Mouse (Mus musculus): ENCODE results near the gene Ifitm5. TPM values are rescaled to one million over a fixed set of nuclear protein-coding genes. Genes with fewer than 3 reads are reported as not detected.
A peak's percentile ranks its signal among the peaks of the same experiment; 100 is the strongest.

Ifitm5 gene
- polyA plus RNA-seq, 1 experiment from 2014 or later: 1.4 TPM

- H3K36me3 ChIP-seq: no peaks in the 10 kb centered on the region
- under 1% methylated on average over 49 of the region's 49 CpGs for WGBS
- H3K4me2 ChIP-seq: peak overlapping the region; percentile 85
- peak overlapping the region; percentile 58 for H3K9ac ChIP-seq
- H3K4me1 ChIP-seq (replicated peaks): peaks cover 20% of the 10 kb centered on the region
- peak; percentile 71; the same call in 1 of the 2 replicates for ATAC-seq (ENCODE audit: low read depth)
- H3K27ac ChIP-seq (replicated peaks): no peak overlapping the region
- no peaks in the 10 kb centered on the region for H3K9me3 ChIP-seq
- H3K27me3 ChIP-seq: peaks cover 80% of the 10 kb centered on the region
- peak overlapping the region; percentile 43 for H3K4me3 ChIP-seq
Measured at GRCm38 (mm10) chr7:140922398-140923069, 27.6 kb downstream of the Ifitm5 start.

GRCm38 (mm10) chr7:140921225-140921975, 28.7 kb downstream of the Ifitm5 start:
- Histone ChIP-seq H3K36me3 (no peaks in the 10 kb centered on the region), H3K9ac (no peak overlapping the region), H3K4me2 (peak overlapping the region; percentile 85; the same call in 1 of the 2 replicates), H3K4me1 (replicated peaks) (peaks cover 20% of the 10 kb centered on the region), H3K4me3 (peak overlapping the region; percentile 43; the same call in 1 of the 2 replicates), H3K27ac (replicated peaks) (no peak overlapping the region), H3K9me3 (no peaks in the 10 kb centered on the region), H3K27me3 (peaks cover 80% of the 10 kb centered on the region)
- WGBS: 30% methylated on average over 22 of the region's 22 CpGs
- ATAC-seq (ENCODE audit: low read depth): no peak

- Histone ChIP-seq H3K27ac (replicated peaks) (no peak within 1 kb of the TSS), H3K4me1 (replicated peaks) (peaks cover 20% of the 10 kb centered on the region), H3K9me3 (no peaks in the 10 kb centered on the region), H3K4me3 (no peak within 1 kb of the TSS), H3K4me2 (peak within 1 kb of the TSS; percentile 85; the same call in 1 of the 2 replicates), H3K36me3 (no peaks in the 10 kb centered on the region), H3K27me3 (peaks cover 74% of the 10 kb centered on the region), H3K9ac (no peak within 1 kb of the TSS)
- no peak for ATAC-seq (ENCODE audit: low read depth)
- WGBS: 85% methylated on average over 8 of the region's 8 CpGs
Measured at GRCm38 (mm10) chr7:140920418-140921029, 29.6 kb downstream of the Ifitm5 start, which contains the start of gene Nlrp6. Nlrp6 (plus strand) TSS chr7:140920902.

GRCm38 (mm10) chr7:140919911-140920310, 30.2 kb downstream of the Ifitm5 start:
- Histone ChIP-seq H3K9me3 (no peaks in the 10 kb centered on the region), H3K27me3 (peaks cover 68% of the 10 kb centered on the region), H3K9ac (no peak overlapping the region), H3K36me3 (no peaks in the 10 kb centered on the region), H3K4me3 (no peak overlapping the region), H3K4me2 (no peak overlapping the region), H3K27ac (replicated peaks) (no peak overlapping the region), H3K4me1 (replicated peaks) (peaks cover 20% of the 10 kb centered on the region)
- WGBS: 78% methylated on average over 4 of the region's 4 CpGs
- no peak for ATAC-seq (ENCODE audit: low read depth)

- no peaks in the 10 kb centered on the region for H3K36me3 ChIP-seq
- 89% methylated on average over 8 of the region's 8 CpGs for WGBS
- H3K9ac ChIP-seq: no peak overlapping the region
- H3K4me3 ChIP-seq: no peak overlapping the region
- H3K27me3 ChIP-seq: peaks cover 16% of the 10 kb centered on the region
- H3K4me2 ChIP-seq: no peak overlapping the region
- H3K4me1 ChIP-seq (replicated peaks): no peaks in the 10 kb centered on the region; the same call in 1 of the 2 replicates
- H3K27ac ChIP-seq (replicated peaks): no peak overlapping the region
- no peaks in the 10 kb centered on the region for H3K9me3 ChIP-seq
- no peak for ATAC-seq (ENCODE audit: low read depth)
Measured at GRCm38 (mm10) chr7:140914031-140914690, 35.9 kb downstream of the Ifitm5 start.

GRCm38 (mm10) chr7:140912846-140913482, 37.1 kb downstream of the Ifitm5 start:
- H3K27ac ChIP-seq (replicated peaks): no peak overlapping the region
- WGBS: 52% methylated on average over 5 of the region's 5 CpGs

GRCm38 (mm10) chr7:140912293-140912692, 37.8 kb downstream of the Ifitm5 start:
- H3K4me2 ChIP-seq: no peak overlapping the region
- WGBS: 77% methylated on average over 3 of the region's 3 CpGs
- H3K36me3 ChIP-seq: no peaks in the 10 kb centered on the region
- H3K27ac ChIP-seq (replicated peaks): no peak overlapping the region
- H3K9ac ChIP-seq: no peak overlapping the region
- no peak for ATAC-seq (ENCODE audit: low read depth)
- H3K9me3 ChIP-seq: no peaks in the 10 kb centered on the region
- peaks cover 5% of the 10 kb centered on the region for H3K4me1 ChIP-seq (replicated peaks)
- H3K4me3 ChIP-seq: no peak overlapping the region
- peaks cover 6% of the 10 kb centered on the region; the same call in 1 of the 2 replicates for H3K27me3 ChIP-seq

More at GRCm38 (mm10) chr7:140912846-140913482, 37.1 kb downstream of the Ifitm5 start:
- Histone ChIP-seq H3K9ac (no peak overlapping the region), H3K9me3 (no peaks in the 10 kb centered on the region), H3K36me3 (no peaks in the 10 kb centered on the region), H3K4me2 (no peak overlapping the region), H3K4me1 (replicated peaks) (peaks cover 5% of the 10 kb centered on the region), H3K27me3 (peaks cover 8% of the 10 kb centered on the region), H3K4me3 (no peak overlapping the region)
- ATAC-seq (ENCODE audit: low read depth): no peak

GRCm38 (mm10) chr7:140908634-140909107, 41.4 kb downstream of the Ifitm5 start:
- peak; percentile 60 for ATAC-seq (ENCODE audit: low read depth)
- Histone ChIP-seq H3K4me3 (peak overlapping the region; percentile 36), H3K27me3 (peaks cover 1% of the 10 kb centered on the region; the same call in 1 of the 2 replicates), H3K4me2 (peak overlapping the region; percentile 72), H3K36me3 (no peaks in the 10 kb centered on the region), H3K9ac (peak overlapping the region; percentile 56), H3K4me1 (replicated peaks) (peaks cover 5% of the 10 kb centered on the region), H3K27ac (replicated peaks) (no peak overlapping the region), H3K9me3 (no peaks in the 10 kb centered on the region)
- 2% methylated on average over 19 of the region's 19 CpGs for WGBS

- ATAC-seq (ENCODE audit: low read depth): no peak
- Histone ChIP-seq H3K27me3 (no peaks in the 10 kb centered on the region), H3K9me3 (no peaks in the 10 kb centered on the region), H3K4me3 (no peak overlapping the region), H3K4me1 (replicated peaks) (peaks cover 9% of the 10 kb centered on the region), H3K9ac (no peak overlapping the region), H3K4me2 (no peak overlapping the region), H3K27ac (replicated peaks) (no peak overlapping the region), H3K36me3 (no peaks in the 10 kb centered on the region)
- WGBS: 52% methylated on average over 7 of the region's 7 CpGs
Measured at GRCm38 (mm10) chr7:140908181-140908580, 41.9 kb downstream of the Ifitm5 start.

- Histone ChIP-seq H3K4me1 (replicated peaks) (peaks cover 12% of the 10 kb centered on the region), H3K36me3 (no peaks in the 10 kb centered on the region), H3K4me2 (no peak overlapping the region), H3K9me3 (no peaks in the 10 kb centered on the region), H3K27me3 (no peaks in the 10 kb centered on the region), H3K4me3 (no peak overlapping the region), H3K27ac (replicated peaks) (no peak overlapping the region), H3K9ac (no peak overlapping the region)
- no peak for ATAC-seq (ENCODE audit: low read depth)
- WGBS: 87% methylated on average over 7 of the region's 7 CpGs
Measured at GRCm38 (mm10) chr7:140907697-140908096, 42.4 kb downstream of the Ifitm5 start.

GRCm38 (mm10) chr7:140907131-140907530, 43.0 kb downstream of the Ifitm5 start:
- H3K4me1 ChIP-seq (replicated peaks): peaks cover 12% of the 10 kb centered on the region
- no peak for ATAC-seq (ENCODE audit: low read depth)
- 83% methylated on average over 13 of the region's 13 CpGs for WGBS
- H3K27me3 ChIP-seq: no peaks in the 10 kb centered on the region
- H3K9ac ChIP-seq: no peak overlapping the region
- no peak overlapping the region for H3K4me2 ChIP-seq
- no peak overlapping the region for H3K27ac ChIP-seq (replicated peaks)
- H3K9me3 ChIP-seq: no peaks in the 10 kb centered on the region
- no peak overlapping the region for H3K4me3 ChIP-seq
- H3K36me3 ChIP-seq: no peaks in the 10 kb centered on the region

Data from neural tube, embryonic 13.5 days (tissue).